8 mouse cellular contexts compared by ENCODE assay signal in the genomic region with DNA sequence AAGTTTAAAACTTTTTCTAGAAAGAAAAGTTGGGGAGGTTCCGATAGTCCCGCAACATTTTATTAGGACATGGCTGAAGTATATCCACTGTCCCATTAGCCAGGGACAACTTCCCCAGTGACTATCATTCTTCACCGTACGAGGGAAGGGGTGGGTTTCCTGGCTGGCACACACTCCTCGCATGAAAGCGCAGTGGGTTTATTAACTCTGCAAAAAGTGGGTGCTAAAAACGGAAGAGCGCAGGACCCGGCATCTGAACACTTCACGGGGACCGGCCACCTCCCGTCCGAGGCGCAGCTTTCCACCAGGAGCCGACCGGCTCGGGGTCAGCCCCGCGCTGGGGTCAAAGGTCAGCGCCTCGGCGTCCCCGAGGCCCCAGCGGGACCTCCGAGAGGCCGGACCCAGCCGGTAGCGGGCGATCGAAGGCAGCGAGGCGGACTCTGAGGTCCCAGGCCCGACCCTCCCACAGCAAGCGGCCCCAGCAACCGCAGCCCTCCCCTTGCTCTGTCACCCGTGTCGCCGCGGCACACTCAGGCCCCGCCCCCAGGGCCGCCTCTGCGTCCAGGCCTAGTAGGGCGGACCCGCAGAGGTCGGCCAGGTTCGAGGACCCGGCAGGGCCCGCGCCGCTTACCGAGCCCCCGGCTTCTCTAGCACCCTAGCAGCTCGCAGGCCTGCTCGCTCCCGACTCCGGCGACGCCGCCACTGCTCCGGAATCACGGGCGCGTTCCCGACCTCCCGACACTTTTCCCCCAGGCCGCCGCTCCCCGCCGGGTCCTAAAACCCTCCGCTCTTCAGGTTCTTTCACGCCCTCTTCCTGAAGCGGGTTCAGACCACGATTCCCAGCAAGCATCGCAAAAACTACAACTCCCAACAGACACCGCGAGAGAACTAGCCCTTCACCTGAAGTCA. TPM values are rescaled to one million over a fixed set of nuclear protein-coding genes. Genes with fewer than 3 reads are reported as not detected.
DNase-seq lines count a peak whose midpoint lies in the region; ATAC-seq and TF ChIP-seq lines count a peak whose summit lies in the region.

A gene (minus strand): TSS at position 704 of the 909 bp plus-strand sequence.

- H3K4me2 ChIP-seq in forebrain, embryonic 13.5 days, result peak within 1 kb of the TSS; percentile 73
- peak within 1 kb of the TSS; percentile 85 for H3K4me2 ChIP-seq in liver, postnatal 0 days (ENCODE audit: low read depth, low read length)
- H3K4me2 ChIP-seq in neural tube, embryonic 14.5 days (ENCODE audit: low read depth, low read length), result peak within 1 kb of the TSS; percentile 64

- TF ChIP-seq EP300 in ES-Bruce4 (IDR thresholded peaks at IDR 0.05; ENCODE audit: insufficient read depth, low read depth, low read length), result no peak
- TF ChIP-seq EP300 in liver, postnatal 0 days (IDR thresholded peaks at IDR 0.05; ENCODE audit: low read depth), result no peak; the same call in 1 of the 2 replicates

- peak within 1 kb of the TSS; percentile 60 for H3K27ac ChIP-seq in ES-Bruce4 (ENCODE audit: insufficient read depth, low read length)
- H3K27ac ChIP-seq in forebrain, embryonic 13.5 days, result peak within 1 kb of the TSS; percentile 90
- peak within 1 kb of the TSS; percentile 90 for H3K27ac ChIP-seq in liver, postnatal 0 days (ENCODE audit: low read depth)
- H3K27ac ChIP-seq in neural tube, embryonic 14.5 days (ENCODE audit: low read depth, low read length), result peak within 1 kb of the TSS; percentile 95

- WGBS in forebrain, embryonic 13.5 days, result 2% methylated on average over 72 of the region's 76 CpGs
- WGBS in large intestine, adult 2 months, result under 1% methylated on average over 73 of the region's 76 CpGs
- 1% methylated on average over 75 of the region's 76 CpGs for WGBS in liver, postnatal 0 days (ENCODE audit: insufficient replicate concordance)
- WGBS in neural tube, embryonic 14.5 days, result under 1% methylated on average over 64 of the region's 76 CpGs

- no peaks in the 10 kb centered on the region for H3K4me1 ChIP-seq in ES-Bruce4 (ENCODE audit: control insufficient read depth, insufficient read depth, low read length)
- peaks cover 15% of the 10 kb centered on the region for H3K4me1 ChIP-seq in forebrain, embryonic 13.5 days
- peaks cover 6% of the 10 kb centered on the region for H3K4me1 ChIP-seq in liver, postnatal 0 days (ENCODE audit: insufficient read depth)
- H3K4me1 ChIP-seq in neural tube, embryonic 14.5 days (ENCODE audit: control insufficient read depth, insufficient read depth, low read length), result peaks cover 3% of the 10 kb centered on the region; the same call in 1 of the 2 replicates

- no peaks in the 10 kb centered on the region for H3K36me3 ChIP-seq in ES-Bruce4 (ENCODE audit: control insufficient read depth, insufficient read depth, low read length, poor library complexity, severe bottlenecking)
- H3K36me3 ChIP-seq in forebrain, embryonic 13.5 days (ENCODE audit: poor library complexity, severe bottlenecking), result 0 out of 2 replicates have a peak, but pooled peaks cover 7% of the 10 kb centered on the region
- H3K36me3 ChIP-seq in liver, postnatal 0 days (replicated peaks; ENCODE audit: insufficient read depth, low read length), result no peaks in the 10 kb centered on the region
- no peaks in the 10 kb centered on the region for H3K36me3 ChIP-seq in neural tube, embryonic 14.5 days (ENCODE audit: control insufficient read depth, insufficient read depth, low read length)

- ATAC-seq in cerebellum, adult (ENCODE audit: insufficient number of reproducible peaks, low FRiP score, low TSS enrichment), result peak; percentile 94
- peak; percentile 96 for ATAC-seq in forebrain, embryonic 13.5 days
- peak; percentile 97 for ATAC-seq in liver, postnatal 0 days
- ATAC-seq in neural tube, embryonic 14.5 days (ENCODE audit: low read depth), result peak; percentile 94

- no peaks in the 10 kb centered on the region for H3K27me3 ChIP-seq in ES-Bruce4 (ENCODE audit: control insufficient read depth, insufficient read depth, low read length, poor library complexity, severe bottlenecking)
- peaks cover 4% of the 10 kb centered on the region; the same call in 1 of the 2 replicates for H3K27me3 ChIP-seq in forebrain, embryonic 13.5 days
- H3K27me3 ChIP-seq in liver, postnatal 0 days (ENCODE audit: insufficient read depth, low read length), result no peaks in the 10 kb centered on the region
- H3K27me3 ChIP-seq in neural tube, embryonic 14.5 days (ENCODE audit: control insufficient read depth, insufficient read depth, low read length), result 0 out of 2 replicates have a peak, but pooled peaks cover 3% of the 10 kb centered on the region

- no peak for TF ChIP-seq POLR2A in ES-Bruce4 (IDR thresholded peaks at IDR 0.05; ENCODE audit: insufficient read depth, low read length)

- peaks cover 12% of the 10 kb centered on the region for H3K9me3 ChIP-seq in ES-Bruce4 (replicated peaks; ENCODE audit: control insufficient read depth, insufficient read depth, low read length, poor library complexity, severe bottlenecking)
- peaks cover 10% of the 10 kb centered on the region for H3K9me3 ChIP-seq in forebrain, embryonic 13.5 days (replicated peaks)
- no peaks in the 10 kb centered on the region for H3K9me3 ChIP-seq in liver, postnatal 0 days (ENCODE audit: low read length)
- H3K9me3 ChIP-seq in neural tube, embryonic 14.5 days (ENCODE audit: control insufficient read depth, low read length), result no peaks in the 10 kb centered on the region

- DNase-seq in heart, postnatal 10 days, result peak; percentile 95
- DNase-seq in large intestine, adult 2 months (ENCODE audit: low read depth, low spot score), result peak; percentile 98
- peak; percentile 93 for DNase-seq in liver, postnatal 0 days
- peak; percentile 92 for DNase-seq in testis, postnatal 10 days (ENCODE audit: low spot score)

- peak within 1 kb of the TSS; percentile 93 for H3K9ac ChIP-seq in ES-Bruce4 (ENCODE audit: low read depth, poor library complexity, severe bottlenecking)
- H3K9ac ChIP-seq in forebrain, embryonic 13.5 days, result peak within 1 kb of the TSS; percentile 89
- peak within 1 kb of the TSS; percentile 75 for H3K9ac ChIP-seq in liver, postnatal 0 days (replicated peaks)
- H3K9ac ChIP-seq in neural tube, embryonic 14.5 days (replicated peaks; ENCODE audit: low read depth, low read length), result peak within 1 kb of the TSS; percentile 90

- peak within 1 kb of the TSS; percentile 93 for H3K4me3 ChIP-seq in ES-Bruce4 (ENCODE audit: low read depth, low read length)
- peak within 1 kb of the TSS; percentile 87 for H3K4me3 ChIP-seq in forebrain, embryonic 13.5 days
- peak within 1 kb of the TSS; percentile 62 for H3K4me3 ChIP-seq in liver, postnatal 0 days (ENCODE audit: low read depth, low read length)
- H3K4me3 ChIP-seq in neural tube, embryonic 14.5 days (ENCODE audit: low read depth, low read length), result peak within 1 kb of the TSS; percentile 86

- intact Hi-C loops in heart, postnatal 10 days (cut with DNase I), result no loop called here

- no peak for TF ChIP-seq CTCF in ES-Bruce4 (IDR thresholded peaks at IDR 0.05; ENCODE audit: low read depth, low read length)
- peak; percentile 14; the same call in 1 of the 2 replicates for TF ChIP-seq CTCF in liver, postnatal 0 days (IDR thresholded peaks at IDR 0.05; ENCODE audit: low read depth)

RNA-seq across cellular contexts. Expression of the gene that starts here (rescaled TPM):
- 17.1 and 18.6 TPM in 2 replicates for polyA plus RNA-seq in ES-Bruce4 (2011; ENCODE audit: insufficient read depth, insufficient read length, low read depth, missing spikeins)
- 17.0 and 21.5 TPM in 2 replicates for polyA plus RNA-seq in forebrain, embryonic 13.5 days (2015; fragmentation: Nextera tagmentation; extraction: Ambion mirVana)
- total RNA-seq in heart, postnatal 10 days (2021), result 10 to 100 TPM; 16.7 to 17.2 TPM
- polyA plus RNA-seq in large intestine, adult 2 months (2012; rRNA removed), result 10.3 and 11.5 TPM in 2 replicates
- polyA plus RNA-seq in liver, postnatal 0 days (2015; fragmentation: Nextera tagmentation; extraction: Ambion mirVana), result 3.1 and 3.5 TPM in 2 replicates
- polyA plus RNA-seq in neural tube, embryonic 14.5 days (2014; fragmentation: Nextera tagmentation; extraction: Ambion mirVana), result 21.7 and 22.5 TPM in 2 replicates

Comparison
In these comparisons a context has a peak if more than half of its experiments do, and no peak if none do; other contexts are left out.
1. Peak in every context shown above with its lines: DNase-seq, ATAC-seq, H3K4me3 ChIP-seq and H3K27ac ChIP-seq.